Mouse (Mus musculus): ENCODE results near the gene Cox11. TPM values are rescaled to one million over a fixed set of nuclear protein-coding genes. Genes with fewer than 3 reads are reported as not detected.

Gene Cox11
- polyA plus RNA-seq, 1 experiment from 2014 or later = 32.2 TPM

- H3K4me3 ChIP-seq = no peak overlapping the region
- H3K4me1 ChIP-seq = peaks cover 24% of the 10 kb centered on the region
- H3K27ac ChIP-seq = no peak overlapping the region
- 70% methylated on average over 6 of the region's 6 CpGs for WGBS
- no peaks in the 10 kb centered on the region for H3K36me3 ChIP-seq (replicated peaks)
- DNase-seq (ENCODE audit: extremely low spot score, low spot score) = no peak
- H3K27me3 ChIP-seq (ENCODE audit: poor library complexity, severe bottlenecking) = peaks cover 20% of the 10 kb centered on the region
- no peaks in the 10 kb centered on the region; the same call in 1 of the 2 replicates for H3K9me3 ChIP-seq
These were observed 52.4 kb downstream of the Cox11 start for GRCm38 (mm10) chr11:90690361-90690760.

GRCm38 (mm10) chr11:90694206-90694605, 56.2 kb downstream of the Cox11 start:
- no peak for DNase-seq (ENCODE audit: extremely low spot score, low spot score)
- WGBS = 85% methylated on average over 4 of the region's 4 CpGs

More at GRCm38 (mm10) chr11:90694206-90694605, 56.2 kb downstream of the Cox11 start:
- Histone ChIP-seq H3K4me3 (no peak overlapping the region), H3K27me3 (ENCODE audit: poor library complexity, severe bottlenecking) (no peaks in the 10 kb centered on the region), H3K36me3 (replicated peaks) (no peaks in the 10 kb centered on the region), H3K4me1 (peaks cover 10% of the 10 kb centered on the region; the same call in 1 of the 2 replicates), H3K9me3 (no peaks in the 10 kb centered on the region), H3K27ac (no peak overlapping the region)

Other genes starting within 250 kb of the Cox11 start
- 0.73 and 1.3 TPM in 2 replicates for gene Hlf, start 247.3 kb upstream of the Cox11 start, polyA plus RNA-seq (2016; fragmentation: Nextera tagmentation; extraction: Ambion mirVana)
- gene Stxbp4, start 89 bp upstream of the Cox11 start, polyA plus RNA-seq (2016; fragmentation: Nextera tagmentation; extraction: Ambion mirVana) = 36.5 and 37.6 TPM in 2 replicates
- 19.6 and 23.2 TPM in 2 replicates for gene Tom1l1, start 50.2 kb downstream of the Cox11 start, polyA plus RNA-seq (2016; fragmentation: Nextera tagmentation; extraction: Ambion mirVana)